Mouse (Mus musculus) liver, adult 2 months (tissue): ENCODE results near the gene Pip5k1b. TPM values are rescaled to one million over a fixed set of nuclear protein-coding genes. Genes with fewer than 3 reads are reported as not detected.

Source experiments
- DNase-seq: peaks from one replicate; pipeline ENCODE4 v3.0.0-alpha.2; 2011; ENCODE audit warnings: low read depth, low spot score; ENCODE audit errors: extremely low read depth
- H3K27ac ChIP-seq: fragments of 200-500 bp; replicated peaks from 2 replicates; pipeline ENCODE4 v1.5.1; 2012; ENCODE audit warnings: low read depth, mild to moderate bottlenecking, control low read depth, inconsistent platforms, low read length; ENCODE audit not compliant: insufficient read depth
- H3K27me3 ChIP-seq: fragments of 200-500 bp; 2 replicates; pipeline ENCODE4 v1.6.1; 2012; ENCODE audit warnings: mild to moderate bottlenecking, moderate library complexity, low read length, inconsistent platforms; ENCODE audit not compliant: control insufficient read depth, insufficient read depth
- H3K36me3 ChIP-seq: fragments of 200-500 bp; 2 replicates; pipeline ENCODE4 v1.6.1; 2012; ENCODE audit warnings: low read length, inconsistent platforms; ENCODE audit not compliant: control insufficient read depth, insufficient read depth
- H3K4me1 ChIP-seq: fragments of 200-500 bp; 2 replicates; pipeline ENCODE4 v1.6.1; 2011; ENCODE audit warnings: low read length; ENCODE audit not compliant: control insufficient read depth, insufficient read depth
- H3K4me3 ChIP-seq: fragments of 200-500 bp; 2 replicates; pipeline ENCODE4 v1.5.1; 2011; ENCODE audit warnings: low read depth, mild to moderate bottlenecking, control low read depth, low read length, moderate library complexity; ENCODE audit not compliant: insufficient read depth
- H3K79me2 ChIP-seq: fragments of 200-500 bp; 2 replicates; pipeline ENCODE4 v1.6.1; 2012; ENCODE audit warnings: inconsistent platforms, mild to moderate bottlenecking, low read length, moderate library complexity; ENCODE audit not compliant: control insufficient read depth, insufficient read depth
- H3K9ac ChIP-seq: fragments of 200-500 bp; 2 replicates; pipeline ENCODE4 v1.6.1; 2012; ENCODE audit warnings: low read depth, mild to moderate bottlenecking, control low read depth, inconsistent platforms, low read length
- CTCF ChIP-seq: fragments of 200-500 bp; IDR thresholded peaks from 2 replicates; pipeline ENCODE4 v1.5.1; 2011; ENCODE audit warnings: low read depth, low read length, control low read depth
- POLR2A ChIP-seq: fragments of 200-500 bp; IDR thresholded peaks from 2 replicates; pipeline ENCODE4 v1.6.1; 2011; ENCODE audit warnings: low read length, control low read depth; ENCODE audit not compliant: insufficient read depth; ENCODE audit errors: extremely low read depth
- WGBS: fragments of 180-500 bp; shearing (Covaris S2); methylation state at CpG from one replicate; pipeline ENCODE4 v1.1.7; 2018; 5-methylcytosine and 5-hydroxymethylcytosine counted together
- polyA plus RNA-seq: library from polyadenylated mRNA; depleted of rRNA; stranded (reverse); fragments of >200 nt; gene quantifications from 2 replicates; pipeline ENCODE4 v1.2.3, GENCODE M21; 2012
- total RNA-seq: library from RNA; depleted of rRNA; stranded (reverse); fragments of >200 nt; gene quantifications from 2 replicates; pipeline ENCODE4 v1.2.3, GENCODE M21; 2014

Pip5k1b gene
- total and polyA plus RNA-seq, 2 experiments = under 0.01 TPM; not detected in 1

- Histone ChIP-seq H3K36me3 (no peaks in the 10 kb centered on the region), H3K27ac (no peak overlapping the region), H3K27me3 (no peaks in the 10 kb centered on the region), H3K79me2 (no peaks in the 10 kb centered on the region), H3K4me3 (no peak overlapping the region), H3K9ac (no peak overlapping the region), H3K4me1 (no peaks in the 10 kb centered on the region)
- DNase-seq = no peak
- WGBS = 83% methylated on average over 6 of the region's 6 CpGs
- no peak for TF ChIP-seq POLR2A
- no peak for TF ChIP-seq CTCF
These were observed 234.3 kb downstream of the Pip5k1b start for GRCm38 (mm10) chr19:24321211-24321899.

DNA sequence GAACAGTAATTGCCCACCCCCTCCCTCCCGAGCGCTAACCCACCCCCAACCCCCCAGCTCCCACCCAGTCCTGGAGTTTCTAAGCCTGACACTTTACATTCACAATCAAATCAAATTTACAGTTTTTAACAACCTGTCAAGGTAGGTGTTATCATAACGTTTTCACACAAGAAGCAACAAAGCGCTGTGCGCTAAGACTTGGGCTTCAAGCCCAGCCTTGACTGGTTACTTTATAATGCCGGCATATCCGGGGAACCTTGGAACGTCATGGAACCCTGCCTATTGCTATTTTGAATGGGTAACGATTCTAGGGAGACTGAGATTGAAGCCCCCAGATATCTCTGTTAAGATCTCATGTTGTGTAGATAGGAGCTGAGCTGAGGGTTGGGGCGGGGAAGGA lies 237.5 kb downstream of the Pip5k1b start:
- TF ChIP-seq POLR2A = no peak
- TF ChIP-seq CTCF = no peak
- Histone ChIP-seq H3K9ac (no peak overlapping the region), H3K27me3 (no peaks in the 10 kb centered on the region), H3K4me1 (no peaks in the 10 kb centered on the region), H3K27ac (no peak overlapping the region), H3K4me3 (no peak overlapping the region), H3K79me2 (no peaks in the 10 kb centered on the region), H3K36me3 (no peaks in the 10 kb centered on the region)
- no peak for DNase-seq
- 79% methylated on average over 10 of the region's 10 CpGs for WGBS

- H3K4me1 ChIP-seq = no peaks in the 10 kb centered on the region
- no peaks in the 10 kb centered on the region for H3K79me2 ChIP-seq
- H3K9ac ChIP-seq = no peak overlapping the region
- no peak overlapping the region for H3K4me3 ChIP-seq
- TF ChIP-seq POLR2A (no peak), CTCF (no peak)
- WGBS = 77% methylated on average over 2 of the region's 2 CpGs
- no peak for DNase-seq
- no peaks in the 10 kb centered on the region for H3K36me3 ChIP-seq
- no peaks in the 10 kb centered on the region for H3K27me3 ChIP-seq
- no peak overlapping the region for H3K27ac ChIP-seq
These were observed 237.9 kb downstream of the Pip5k1b start for GRCm38 (mm10) chr19:24317731-24318130.

GRCm38 (mm10) chr19:24317038-24317591 lies 238.6 kb downstream of the Pip5k1b start:
- H3K9ac ChIP-seq = no peak overlapping the region
- no peaks in the 10 kb centered on the region for H3K27me3 ChIP-seq
- 70% methylated on average over 15 of the region's 15 CpGs for WGBS
- no peak overlapping the region for H3K27ac ChIP-seq
- H3K4me1 ChIP-seq = no peaks in the 10 kb centered on the region
- no peaks in the 10 kb centered on the region for H3K36me3 ChIP-seq
- H3K79me2 ChIP-seq = no peaks in the 10 kb centered on the region
- no peak for DNase-seq
- H3K4me3 ChIP-seq = no peak overlapping the region
- TF ChIP-seq CTCF (no peak), POLR2A (no peak)

- H3K27ac ChIP-seq = no peak overlapping the region
- H3K27me3 ChIP-seq = no peaks in the 10 kb centered on the region
- H3K9ac ChIP-seq = no peak overlapping the region
- 91% methylated on average over 9 of the region's 9 CpGs for WGBS
- no peak for DNase-seq
- H3K4me1 ChIP-seq = no peaks in the 10 kb centered on the region
- TF ChIP-seq POLR2A (no peak), CTCF (no peak)
- no peak overlapping the region for H3K4me3 ChIP-seq
- H3K79me2 ChIP-seq = no peaks in the 10 kb centered on the region
- no peaks in the 10 kb centered on the region for H3K36me3 ChIP-seq
These were observed 239.5 kb downstream of the Pip5k1b start for GRCm38 (mm10) chr19:24316060-24316725.

DNA sequence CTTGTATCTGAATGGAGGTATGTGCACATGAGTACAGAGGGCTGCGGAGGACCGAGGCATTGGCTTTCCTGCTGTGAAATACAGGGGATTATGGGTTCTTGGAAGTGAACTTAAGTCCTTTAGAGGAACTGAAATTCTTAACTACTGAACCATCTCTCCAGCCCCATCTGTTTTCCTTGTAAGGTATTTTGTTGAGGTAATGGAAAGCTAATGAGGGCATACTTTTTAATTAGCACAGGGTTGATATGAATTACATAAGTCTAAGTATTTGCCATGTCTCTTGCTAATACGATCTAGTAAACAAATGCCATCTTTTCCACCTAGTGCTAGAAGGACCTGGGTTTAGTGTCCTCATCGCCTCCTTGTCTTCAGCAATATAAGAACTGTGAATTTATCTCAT lies 240.4 kb downstream of the Pip5k1b start:
- H3K4me1 ChIP-seq = no peaks in the 10 kb centered on the region
- no peaks in the 10 kb centered on the region for H3K27me3 ChIP-seq
- no peak for TF ChIP-seq CTCF
- no peak for TF ChIP-seq POLR2A
- WGBS = 94% methylated on average over 4 of the region's 4 CpGs
- H3K36me3 ChIP-seq = no peaks in the 10 kb centered on the region
- no peak overlapping the region for H3K9ac ChIP-seq
- no peaks in the 10 kb centered on the region for H3K79me2 ChIP-seq
- no peak overlapping the region for H3K4me3 ChIP-seq
- H3K27ac ChIP-seq = no peak overlapping the region
- no peak for DNase-seq
